Mouse (Mus musculus): ENCODE results near the gene Thnsl2. TPM values are rescaled to one million over a fixed set of nuclear protein-coding genes. Genes with fewer than 3 reads are reported as not detected.

Thnsl2 gene
- polyA plus RNA-seq, 1 experiment from 2014 or later = 4.7 TPM

GRCm38 (mm10) chr6:71088992-71089391 is 55.2 kb downstream of the Thnsl2 start:
- ATAC-seq (replicated peaks) = no peak
- no peak overlapping the region for H3K4me2 ChIP-seq
- no peaks in the 10 kb centered on the region for H3K27me3 ChIP-seq (replicated peaks)
- H3K4me3 ChIP-seq = no peak overlapping the region
- H3K4me1 ChIP-seq = no peaks in the 10 kb centered on the region
- H3K9ac ChIP-seq = no peak overlapping the region
- 71% methylated on average over 4 of the region's 4 CpGs for WGBS
- no peak overlapping the region for H3K27ac ChIP-seq
- no peaks in the 10 kb centered on the region for H3K36me3 ChIP-seq (replicated peaks)
- no peaks in the 10 kb centered on the region for H3K9me3 ChIP-seq

GRCm38 (mm10) chr6:71083441-71083840 is 60.8 kb downstream of the Thnsl2 start:
- Histone ChIP-seq H3K4me3 (no peak overlapping the region), H3K4me2 (no peak overlapping the region), H3K9me3 (no peaks in the 10 kb centered on the region), H3K4me1 (no peaks in the 10 kb centered on the region), H3K36me3 (replicated peaks) (no peaks in the 10 kb centered on the region), H3K9ac (no peak overlapping the region), H3K27me3 (replicated peaks) (no peaks in the 10 kb centered on the region), H3K27ac (no peak overlapping the region)
- WGBS = 84% methylated on average over 7 of the region's 7 CpGs
- ATAC-seq (replicated peaks) = no peak

GRCm38 (mm10) chr6:71082084-71082483 is 62.2 kb downstream of the Thnsl2 start:
- 77% methylated on average over 11 of the region's 11 CpGs for WGBS
- H3K27ac ChIP-seq = no peak overlapping the region
- no peaks in the 10 kb centered on the region for H3K36me3 ChIP-seq (replicated peaks)
- no peak overlapping the region for H3K9ac ChIP-seq
- H3K9me3 ChIP-seq = no peaks in the 10 kb centered on the region
- H3K4me2 ChIP-seq = no peak overlapping the region
- no peaks in the 10 kb centered on the region for H3K4me1 ChIP-seq
- no peak overlapping the region for H3K4me3 ChIP-seq
- ATAC-seq (replicated peaks) = no peak; the same call in 1 of the 2 replicates
- no peaks in the 10 kb centered on the region for H3K27me3 ChIP-seq (replicated peaks)

GRCm38 (mm10) chr6:71081230-71081629 is 63.0 kb downstream of the Thnsl2 start:
- Histone ChIP-seq H3K36me3 (replicated peaks) (no peaks in the 10 kb centered on the region), H3K9ac (no peak overlapping the region), H3K27me3 (replicated peaks) (no peaks in the 10 kb centered on the region), H3K9me3 (no peaks in the 10 kb centered on the region), H3K4me1 (no peaks in the 10 kb centered on the region), H3K27ac (no peak overlapping the region), H3K4me3 (no peak overlapping the region), H3K4me2 (no peak overlapping the region)
- ATAC-seq (replicated peaks) = no peak
- 76% methylated on average over 6 of the region's 6 CpGs for WGBS

Other genes with a start within 250 kb of the Thnsl2 start
- not detected in 2 replicates for gene Tex37, start 225.5 kb downstream of the Thnsl2 start, polyA plus RNA-seq (2015; fragmentation: Nextera tagmentation; extraction: Ambion mirVana)
- gene Foxi3, start 187.9 kb downstream of the Thnsl2 start, polyA plus RNA-seq (2015; fragmentation: Nextera tagmentation; extraction: Ambion mirVana) = not detected in 2 replicates
- gene Fabp1, start 55.4 kb upstream of the Thnsl2 start, polyA plus RNA-seq (2015; fragmentation: Nextera tagmentation; extraction: Ambion mirVana) = 0.45 and 0.46 TPM in 2 replicates
- 16.9 and 17.2 TPM in 2 replicates for gene Krcc1, start 127.2 kb upstream of the Thnsl2 start, polyA plus RNA-seq (2015; fragmentation: Nextera tagmentation; extraction: Ambion mirVana)
- gene Smyd1, start 177.8 kb upstream of the Thnsl2 start, polyA plus RNA-seq (2015; fragmentation: Nextera tagmentation; extraction: Ambion mirVana) = 0.15 and 0.74 TPM in 2 replicates
- gene Cd8b1, start 178.3 kb upstream of the Thnsl2 start, polyA plus RNA-seq (2015; fragmentation: Nextera tagmentation; extraction: Ambion mirVana) = not detected in 2 replicates
- gene Cd8a, start 229.0 kb upstream of the Thnsl2 start, polyA plus RNA-seq (2015; fragmentation: Nextera tagmentation; extraction: Ambion mirVana) = not detected in 2 replicates

All from midbrain, embryonic 15.5 days (tissue).